Mouse (Mus musculus) gastrocnemius, postnatal 25 days (tissue): ENCODE results near the gene Gm9602. TPM values are rescaled to one million over a fixed set of nuclear protein-coding genes. Genes with fewer than 3 reads are reported as not detected.
"Not testable (repeated sequence)": the region's sequence is repeated elsewhere in the genome, so short reads cannot be mapped to it uniquely, and the experiment has no call there.

Experiments
- DNase-seq: peaks from one replicate; pipeline ENCODE4 v3.0.0; 2022
- long read RNA-seq, 2 experiments: library from polyadenylated mRNA; stranded (forward); transcript quantifications; one replicate each; pipeline ENCODE4 v2.0.0; 2021
- total RNA-seq, 2 experiments: library from RNA; stranded (reverse); gene quantifications; 1 replicate in 1 of 2; 2 replicates in 1 of 2; pipeline ENCODE4 v1.2.3; 2021

The Gm9602 gene
- not detected for total RNA-seq
- long read RNA-seq, experiment 1, result 0 reads
- long read RNA-seq, experiment 2, result 0 reads

GRCm38 (mm10) chr14:4776037-4776436 is at the start of gene Gm9602:
Gene Gm9602 (plus strand): TSS chr14:4776337.
- DNase-seq, result not testable (repeated sequence)

- DNase-seq, result peak; percentile 3
Observed at GRCm38 (mm10) chr14:4806421-4806820, 30.3 kb downstream of the Gm9602 start.

DNA sequence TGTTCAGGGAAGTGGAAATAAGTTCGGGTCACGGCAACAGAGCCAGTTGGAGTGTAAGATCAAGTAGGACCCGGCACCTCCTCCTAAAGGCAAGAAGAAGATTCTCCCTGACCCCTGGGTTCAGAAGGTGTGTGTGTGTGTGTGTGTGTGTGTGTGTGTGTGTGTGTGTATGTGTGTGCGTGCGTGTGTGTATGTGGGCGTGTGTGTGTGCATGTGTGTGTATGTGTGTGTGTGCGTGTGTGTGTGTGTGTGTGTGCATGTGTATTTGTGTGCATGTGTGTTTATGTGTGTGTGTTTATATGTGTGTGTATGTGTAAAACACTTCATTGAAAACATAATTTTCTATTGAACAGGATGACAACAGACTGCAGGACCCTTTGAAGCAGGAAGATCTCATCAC is 45.8 kb downstream of the Gm9602 start:
- peak; percentile 7 for DNase-seq

Other genes starting within 250 kb of the Gm9602 start
- gene Gm3047, start 220.9 kb upstream of the Gm9602 start, total RNA-seq, result not detected
- gene Gm8159, start 144.0 kb upstream of the Gm9602 start, total RNA-seq, result not detected
- not detected for gene Gm3239, start 112.1 kb upstream of the Gm9602 start, total RNA-seq
- not detected for gene Gm7876, start 67.1 kb upstream of the Gm9602 start, total RNA-seq
- gene Gm3252, start 49.6 kb upstream of the Gm9602 start, total RNA-seq, result not detected
- gene Gm3269, start 61.8 kb downstream of the Gm9602 start, total RNA-seq, result not detected
- gene Gm3264, start 79.2 kb downstream of the Gm9602 start, total RNA-seq, result 1 to 10 TPM in 1 of 2 experiments, not detected in 1; 1.6 TPM
- gene Gm3278, start 116.1 kb downstream of the Gm9602 start, total RNA-seq, result not detected
- not detected for gene Gm8297, start 207.6 kb downstream of the Gm9602 start, total RNA-seq
- gene Gm3298, start 239.6 kb downstream of the Gm9602 start, total RNA-seq, result not detected